Mouse (Mus musculus) cerebellum, adult 9-10 months (tissue): ENCODE measurements around the gene Cyb5b.
A peak's percentile ranks its signal among the peaks of the same experiment; 100 is the strongest.
"Not testable (repeated sequence)": the region's sequence is repeated elsewhere in the genome, so short reads cannot be mapped to it uniquely, and the experiment has no call there.

Experiments
- DNase-seq: peaks from one replicate; pipeline ENCODE4 v3.0.0; 2022

The Cyb5b gene

DNA sequence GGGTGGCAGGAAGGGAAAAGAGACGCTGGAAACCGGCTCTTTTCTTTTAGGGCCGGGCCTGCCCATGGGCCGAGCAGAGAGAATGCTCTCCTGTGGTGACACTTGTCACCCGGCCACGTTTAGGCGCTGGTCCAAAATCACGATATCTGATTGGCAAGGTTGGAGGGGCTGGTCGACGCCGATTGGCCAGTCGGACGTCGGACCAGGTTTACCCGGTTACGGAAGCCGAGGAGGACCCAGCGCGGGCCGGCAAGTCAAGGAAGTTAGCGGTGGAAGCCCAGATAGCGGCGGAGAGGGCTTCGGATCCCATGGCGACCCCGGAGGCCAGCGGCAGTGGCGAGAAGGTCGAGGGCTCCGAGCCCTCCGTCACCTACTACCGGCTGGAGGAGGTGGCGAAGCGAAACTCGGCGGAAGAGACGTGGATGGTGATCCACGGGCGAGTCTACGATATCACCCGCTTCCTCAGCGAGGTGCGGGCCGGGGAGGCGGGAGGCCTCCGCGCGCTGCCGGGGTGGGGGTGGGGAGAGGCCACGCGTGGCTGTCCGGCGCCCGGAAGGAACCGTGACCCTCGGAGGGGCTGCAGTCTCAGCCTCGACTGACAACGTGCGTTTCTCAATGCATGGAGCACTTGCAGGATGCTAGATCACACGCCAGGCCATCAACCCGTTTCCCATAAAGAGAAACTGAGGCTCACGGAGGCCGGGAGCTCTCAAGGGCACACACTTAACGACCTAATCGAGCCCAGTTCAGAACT is at the start of gene Cyb5b:
TSS of gene Cyb5b (plus strand) at position 237 of the 754 bp plus-strand sequence.
- peak; percentile 97 for DNase-seq

DNA sequence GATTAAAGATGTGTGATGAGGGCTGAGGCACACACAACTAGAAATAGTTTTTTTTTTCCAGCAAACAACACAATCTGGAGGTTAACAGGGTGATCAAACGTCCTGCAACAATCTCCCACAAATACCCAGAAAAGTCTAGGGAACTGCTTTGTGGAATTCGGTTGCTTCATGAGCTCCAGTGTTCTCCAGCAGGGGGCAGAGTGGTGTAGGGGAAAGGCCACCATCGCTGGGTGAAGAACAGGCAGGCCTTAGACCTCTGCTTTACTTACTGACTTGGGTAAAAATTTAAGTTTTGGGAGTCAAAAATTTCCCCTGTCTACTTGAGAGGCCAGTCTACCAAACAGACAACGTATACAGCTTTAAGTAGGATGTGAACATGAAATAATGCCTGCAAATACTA is 45.9 kb upstream of the Cyb5b start:
- peak; percentile 61 for DNase-seq

DNA sequence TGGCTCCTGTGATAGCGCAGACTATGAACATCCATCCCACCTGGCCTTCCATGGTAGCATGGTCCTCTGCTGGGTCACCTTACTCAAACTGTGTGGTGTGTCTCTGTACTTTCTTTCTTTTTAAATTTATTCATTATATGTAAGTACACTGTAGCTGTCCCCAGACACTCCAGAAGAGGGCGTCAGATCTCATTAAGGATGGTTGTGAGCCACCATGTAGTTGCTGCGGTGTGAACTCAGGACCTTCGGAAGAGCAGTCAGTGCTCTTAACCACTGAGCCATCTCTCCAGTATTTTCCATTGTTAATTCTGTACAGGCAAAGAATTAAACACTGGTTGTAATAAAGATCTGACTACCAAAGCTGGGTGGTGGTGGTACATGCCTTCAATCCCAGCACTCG is 42.4 kb upstream of the Cyb5b start:
- not testable (repeated sequence) for DNase-seq

DNA sequence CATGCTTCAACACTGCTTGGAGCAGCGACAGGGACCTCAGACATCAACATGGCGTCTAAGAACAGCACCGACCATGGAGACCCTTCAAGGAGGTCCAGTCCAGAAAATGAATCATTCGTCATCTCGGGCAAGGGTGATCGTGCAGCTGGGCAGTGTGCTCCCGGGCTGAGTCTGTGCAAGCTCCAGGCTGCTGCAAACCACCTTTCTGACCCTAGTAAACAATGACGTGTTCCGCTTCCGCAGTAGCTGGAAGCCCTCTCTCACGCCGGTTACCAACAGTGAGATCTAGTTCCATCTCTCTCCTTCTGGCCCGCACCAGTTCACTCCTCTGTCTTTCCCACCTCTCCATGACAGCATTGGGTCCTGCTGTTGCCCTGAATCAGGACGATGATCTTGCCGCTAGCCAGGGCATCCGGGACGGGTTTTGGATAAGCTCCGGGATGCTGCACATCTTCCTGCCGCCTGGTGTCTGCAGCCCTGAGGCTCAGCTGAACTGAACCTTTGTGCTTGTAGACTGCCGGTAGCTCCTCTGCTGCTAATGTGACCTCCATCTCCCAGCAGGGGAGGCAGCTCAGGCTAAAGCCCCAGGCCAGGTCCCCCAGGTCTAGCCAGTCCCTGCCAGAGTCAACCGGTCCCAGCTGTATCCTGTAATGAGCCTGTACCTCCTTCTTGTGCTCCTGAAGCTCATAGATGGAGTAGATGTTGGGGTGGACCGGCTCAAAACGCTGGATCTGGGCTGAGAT is 41.3 kb upstream of the Cyb5b start:
- no peak for DNase-seq

DNA sequence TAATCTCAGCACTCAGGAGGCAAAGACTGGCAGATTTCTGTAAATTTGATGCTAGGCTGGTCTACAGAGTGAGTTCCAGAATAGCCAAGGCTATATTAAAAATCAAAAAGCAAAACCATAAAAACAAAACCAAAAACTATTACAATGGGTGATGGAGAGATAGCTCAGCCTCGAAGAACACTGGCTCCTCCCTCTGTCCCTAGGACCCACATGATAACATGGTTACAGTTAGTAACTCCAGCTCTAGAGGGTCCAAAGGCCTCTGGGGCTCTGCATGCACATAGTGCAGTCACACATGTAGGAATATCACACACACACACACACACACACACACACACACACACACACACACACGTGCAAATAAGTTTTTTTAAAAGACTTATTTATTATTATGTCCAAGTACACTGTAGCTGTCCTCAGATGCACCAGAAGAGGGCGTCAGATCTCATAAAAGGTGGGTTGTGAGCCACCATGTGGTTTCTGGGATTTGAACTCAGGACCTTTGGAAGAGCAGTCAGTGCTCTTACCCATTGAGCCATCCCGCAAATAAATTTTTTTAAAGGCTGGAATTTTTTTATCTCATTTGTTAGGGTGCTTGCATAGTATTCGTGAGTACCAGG is 40.5 kb upstream of the Cyb5b start:
- no peak for DNase-seq

DNA sequence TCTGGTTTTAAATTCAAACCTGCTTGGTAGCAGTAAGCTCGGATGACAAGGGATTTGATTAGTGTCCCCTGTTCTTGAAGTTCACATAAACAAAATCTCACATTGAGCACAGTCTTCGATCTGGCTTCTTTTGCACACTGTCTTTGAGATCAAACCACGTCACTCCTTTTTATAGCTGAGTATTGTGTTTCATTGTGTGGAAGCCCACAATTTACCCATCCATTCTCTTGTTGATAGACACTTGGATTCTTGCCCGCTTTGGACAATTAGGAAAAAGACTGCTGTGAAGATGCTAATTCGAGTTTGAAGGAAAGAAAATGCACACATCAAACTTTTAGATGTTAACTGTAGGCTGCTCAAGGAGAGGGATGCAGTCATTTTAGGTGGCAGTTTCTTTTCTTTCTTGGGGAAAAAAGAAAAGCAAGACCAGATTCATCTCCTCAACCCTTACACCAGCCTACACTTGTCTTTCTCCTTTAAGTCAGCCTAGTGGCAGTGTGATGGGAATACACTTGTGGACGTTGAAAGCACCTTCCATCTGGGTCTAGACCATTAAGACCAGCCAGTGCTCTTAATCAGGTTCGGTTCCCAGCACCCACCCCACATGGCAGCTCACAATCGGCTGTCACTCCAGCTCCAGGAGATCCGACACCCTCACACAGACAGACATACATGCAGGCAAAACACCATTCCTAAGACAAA is 39.7 kb upstream of the Cyb5b start:
- DNase-seq, result no peak

DNA sequence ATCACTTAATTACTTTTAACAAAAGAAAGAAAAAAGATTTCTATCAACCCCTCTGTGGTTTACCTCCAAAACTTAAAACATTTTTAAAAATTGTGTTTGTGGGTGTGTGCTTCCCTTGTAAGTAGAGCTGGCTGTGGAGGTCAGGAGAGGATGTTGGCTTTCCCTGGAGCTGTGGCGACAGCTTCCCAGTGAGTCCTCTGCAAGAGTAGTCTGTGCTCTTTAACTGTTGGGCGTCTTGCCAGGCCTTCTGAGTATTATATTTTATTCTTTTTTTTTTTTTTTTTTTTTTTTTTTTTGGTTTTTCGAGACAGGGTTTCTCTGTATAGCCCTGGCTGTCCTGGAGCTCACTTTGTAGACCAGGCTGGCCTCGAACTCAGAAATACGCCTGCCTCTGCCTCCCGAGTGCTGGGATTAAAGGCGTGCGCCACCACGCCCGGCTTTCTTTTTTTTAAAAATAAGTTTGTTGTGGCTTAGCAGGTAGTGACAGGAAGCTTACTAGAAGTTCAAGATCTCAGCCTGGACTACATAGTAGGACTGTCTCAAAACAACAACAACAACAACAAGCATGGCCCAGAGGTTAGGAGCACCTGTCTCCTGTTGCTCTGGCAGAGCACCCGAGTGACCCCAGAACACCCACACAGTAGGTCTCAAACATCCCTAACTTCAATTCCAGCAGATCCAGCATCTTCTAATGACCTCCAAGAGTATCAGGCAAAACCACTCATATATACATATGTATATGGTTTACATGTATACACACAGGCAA is 38.9 kb upstream of the Cyb5b start:
- DNase-seq, result no peak

DNA sequence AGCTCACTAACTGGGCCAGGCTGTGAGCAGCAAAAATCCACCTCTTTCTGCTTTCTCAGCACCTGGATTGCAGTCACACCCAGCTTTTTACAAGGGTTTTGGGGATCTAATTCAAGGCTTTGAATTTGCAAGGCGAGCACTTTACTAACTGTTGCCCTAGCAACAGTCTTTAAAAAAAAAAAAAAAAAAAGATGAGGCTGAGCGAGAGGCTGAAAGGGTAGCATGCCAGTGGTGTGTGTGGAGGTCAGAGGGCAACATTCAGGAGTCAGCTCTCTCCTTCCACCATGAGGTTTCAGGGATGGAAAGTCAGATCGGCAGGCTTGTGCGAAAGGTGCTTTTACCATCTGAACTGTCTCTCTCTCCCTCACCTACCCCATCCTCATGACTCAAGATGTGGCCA is 37.2 kb upstream of the Cyb5b start:
- no peak for DNase-seq

DNA sequence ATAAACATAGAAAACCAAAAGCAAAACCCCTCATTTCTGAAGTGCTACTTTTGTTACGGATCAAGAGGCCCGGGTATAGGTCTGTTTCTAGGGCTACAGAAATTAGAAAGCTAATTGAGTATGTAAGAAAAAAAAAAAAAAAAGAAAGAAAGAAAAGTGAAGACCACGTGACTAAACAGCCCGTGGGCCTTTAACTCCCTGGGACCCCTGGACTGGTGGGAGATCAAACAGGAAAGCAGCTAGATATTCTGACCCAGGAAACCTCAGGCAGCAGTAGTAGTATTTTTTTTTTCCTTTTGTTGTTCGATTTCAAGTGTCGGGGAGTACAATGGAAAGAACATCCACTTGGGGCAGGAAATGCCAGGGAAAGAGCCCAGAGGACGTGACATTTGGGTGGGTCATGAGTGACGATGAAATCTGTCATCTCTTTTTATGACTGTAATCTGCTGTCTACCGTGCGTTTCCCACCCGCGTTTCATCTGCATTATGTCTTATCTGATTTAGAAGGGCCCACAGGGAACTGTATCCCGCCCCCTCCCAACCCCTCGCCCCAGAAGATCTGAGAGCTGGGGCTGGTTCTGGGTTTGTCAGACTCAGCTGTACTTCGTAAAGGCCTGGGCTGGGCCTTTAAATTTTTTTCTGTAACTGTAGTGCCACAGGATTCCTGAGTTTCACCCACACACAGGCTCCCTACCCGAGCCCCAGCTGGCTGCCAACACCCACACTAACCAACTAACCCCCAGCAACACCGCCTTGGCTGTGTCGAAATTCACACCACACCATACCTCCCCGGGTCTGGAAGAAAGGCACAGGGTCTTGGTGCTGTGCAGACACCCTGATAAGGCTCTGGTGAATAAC is 36.1 kb upstream of the Cyb5b start:
- DNase-seq, result no peak

DNA sequence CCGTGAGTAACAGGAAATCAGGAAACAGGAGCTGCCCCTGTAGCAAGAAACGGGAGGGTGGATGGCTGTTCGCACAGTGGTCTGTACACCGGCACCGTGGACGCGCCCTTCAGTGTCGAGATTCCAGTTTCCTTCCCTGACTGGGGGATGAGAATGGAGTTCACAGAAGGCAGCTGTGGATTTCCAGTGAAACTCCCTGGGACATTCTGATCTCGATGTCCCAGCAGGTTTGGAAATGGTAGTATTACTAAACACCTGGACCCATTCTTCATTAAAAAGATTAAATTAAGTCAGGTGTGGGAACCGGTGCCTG is 35.5 kb upstream of the Cyb5b start:
- no peak for DNase-seq

DNA sequence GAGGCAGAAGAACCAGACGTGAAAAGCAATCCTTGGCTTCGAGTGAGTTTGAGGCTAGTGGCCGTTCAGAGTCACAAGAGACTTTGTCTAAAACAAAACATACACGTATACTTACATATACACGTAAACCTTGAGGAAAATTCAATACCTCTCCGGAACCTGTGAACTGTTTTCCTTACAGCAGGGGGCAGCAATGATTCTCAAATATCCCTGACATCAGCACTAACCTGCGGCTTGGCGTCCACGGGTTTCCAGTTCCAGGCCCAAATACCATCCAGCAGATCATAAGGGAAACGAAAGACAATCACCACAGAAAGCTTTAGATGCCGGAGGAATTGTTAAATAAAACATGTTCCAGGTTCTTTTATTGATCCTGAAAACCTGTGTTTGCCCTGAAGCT is 34.4 kb upstream of the Cyb5b start:
- DNase-seq, result peak; percentile 91

DNA sequence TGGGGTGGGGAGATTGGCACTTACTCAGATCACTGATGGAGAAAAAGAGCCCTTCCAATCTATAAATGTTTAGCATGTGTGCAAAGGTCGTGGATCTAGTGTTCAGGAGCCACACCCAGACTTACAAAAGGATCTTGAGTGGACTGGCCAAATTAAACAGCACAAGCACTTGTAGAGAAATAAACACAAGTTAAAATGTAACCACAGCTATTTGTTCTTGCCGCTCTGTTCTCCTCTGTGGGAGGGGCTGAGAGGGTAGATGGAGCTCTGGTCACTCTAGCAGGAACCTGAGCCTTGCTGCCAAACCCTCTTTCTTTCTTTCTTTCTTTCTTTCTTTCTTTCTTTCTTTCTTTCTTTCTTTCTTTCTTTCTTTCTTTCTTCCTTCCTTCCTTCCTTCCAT is 33.4 kb upstream of the Cyb5b start:
- DNase-seq, result no peak

DNA sequence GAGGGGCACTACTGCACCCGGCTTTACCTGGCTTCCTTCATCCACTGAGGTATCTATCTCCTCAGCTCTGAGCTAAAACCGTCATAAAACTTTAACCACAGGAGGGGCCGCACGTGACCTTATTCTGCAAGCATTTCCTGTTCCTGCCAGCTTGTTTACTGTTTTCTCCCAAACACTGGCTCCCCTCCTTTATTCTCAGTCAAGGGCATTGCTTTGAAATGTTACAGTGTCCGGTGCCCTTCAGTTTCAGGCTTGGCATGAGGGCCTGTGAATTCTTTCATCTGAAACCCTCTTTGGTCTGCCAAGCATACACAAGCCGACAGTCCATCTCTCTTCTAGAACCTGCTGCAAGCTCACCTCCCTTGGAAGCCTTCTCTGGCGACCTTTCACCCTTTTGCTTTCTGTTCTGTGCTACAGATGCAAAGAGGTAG is 31.6 kb upstream of the Cyb5b start:
- no peak for DNase-seq

DNA sequence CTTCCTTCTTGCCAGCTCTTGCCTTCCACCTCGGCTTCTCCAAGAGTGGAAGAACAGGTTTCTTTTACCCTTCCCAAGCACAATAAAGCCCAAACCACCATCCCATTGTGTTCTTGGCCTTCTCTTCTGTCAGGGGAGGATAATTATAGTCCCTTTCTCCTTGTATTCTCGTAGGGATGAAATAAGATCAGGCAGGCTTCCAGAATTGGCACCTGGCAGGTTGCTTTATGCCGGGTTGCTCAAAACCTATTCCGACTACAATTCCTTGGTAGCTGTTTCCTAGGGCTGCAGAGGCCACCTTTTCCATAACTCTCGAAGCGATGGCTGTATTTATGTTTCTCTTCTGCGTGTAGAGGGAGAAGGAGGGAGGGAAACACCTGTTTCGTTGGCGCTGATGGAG is 31.0 kb upstream of the Cyb5b start:
- DNase-seq, result peak; percentile 56

DNA sequence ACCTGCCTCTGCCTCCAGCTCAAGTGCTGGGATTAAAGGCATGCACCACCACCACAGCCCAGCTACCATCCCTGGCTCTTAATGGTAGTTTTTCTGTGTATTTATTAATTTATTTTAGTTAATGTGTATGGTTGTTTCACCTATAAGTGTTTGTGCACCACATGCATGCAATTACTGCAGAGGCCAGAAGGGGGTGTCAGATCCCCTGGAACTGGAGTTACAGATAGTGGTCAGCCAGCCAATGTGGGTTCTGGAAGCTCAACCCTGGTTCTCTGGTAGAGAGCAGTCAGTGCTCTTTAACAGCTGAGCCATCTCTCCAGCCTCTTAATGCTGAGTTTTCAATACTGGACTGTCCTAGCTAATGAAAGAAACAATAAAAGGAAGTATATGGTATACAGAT is 29.6 kb upstream of the Cyb5b start:
- DNase-seq, result no peak

DNA sequence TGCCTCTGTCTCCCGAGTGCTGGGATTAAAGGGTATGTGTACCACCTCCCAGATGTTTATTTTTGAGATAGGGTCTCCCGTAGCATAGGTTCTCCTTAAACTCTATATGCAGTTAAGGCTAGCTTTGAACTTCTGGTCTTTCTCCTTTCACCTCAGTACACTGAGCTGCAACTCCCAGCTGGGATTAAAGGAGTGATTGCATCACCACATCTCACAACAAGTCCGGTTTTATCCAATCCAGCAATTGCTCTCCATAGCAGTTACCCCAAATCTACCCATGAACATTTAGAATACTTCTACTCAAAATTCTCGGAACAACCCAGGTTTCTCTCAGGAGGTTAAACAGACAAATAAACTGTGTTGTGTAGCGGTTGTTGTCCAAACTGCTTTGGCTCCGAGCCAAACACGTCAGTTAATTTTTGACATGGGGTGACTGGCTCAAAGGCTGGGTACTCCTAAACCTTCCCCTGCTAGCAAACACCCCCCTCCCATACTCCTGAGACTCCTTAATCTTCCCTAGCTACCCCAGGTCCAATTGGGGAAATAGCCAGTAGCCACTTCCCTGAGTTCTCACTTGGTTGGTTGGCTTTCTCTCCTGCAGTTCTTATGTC is 28.7 kb upstream of the Cyb5b start:
- no peak for DNase-seq

DNA sequence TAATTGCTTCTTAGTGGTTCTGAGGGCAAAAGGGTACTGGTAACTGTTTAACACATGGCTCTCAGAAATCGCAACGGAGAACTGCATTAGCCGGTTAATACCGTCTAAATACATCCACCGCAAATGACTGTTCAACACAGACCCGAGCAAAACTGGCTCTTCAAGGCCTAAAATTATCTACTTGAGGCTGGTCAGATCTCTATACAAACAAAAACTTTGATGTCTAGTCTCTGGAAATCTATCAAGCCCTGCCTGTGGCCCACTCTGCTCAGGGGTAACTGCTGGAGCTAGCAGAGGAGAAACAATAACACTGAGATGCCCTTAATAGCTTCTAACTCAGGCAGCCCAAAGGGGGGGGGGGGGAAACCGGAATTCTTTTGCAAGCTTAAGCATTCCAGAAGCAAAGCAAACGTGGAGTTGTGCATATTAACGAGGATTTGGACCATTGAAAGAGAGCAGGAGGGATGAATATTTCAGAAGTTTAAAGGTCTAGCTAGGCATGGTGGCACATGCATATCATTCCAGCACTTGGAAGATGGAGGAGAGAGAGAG is 27.3 kb upstream of the Cyb5b start:
- no peak for DNase-seq

DNA sequence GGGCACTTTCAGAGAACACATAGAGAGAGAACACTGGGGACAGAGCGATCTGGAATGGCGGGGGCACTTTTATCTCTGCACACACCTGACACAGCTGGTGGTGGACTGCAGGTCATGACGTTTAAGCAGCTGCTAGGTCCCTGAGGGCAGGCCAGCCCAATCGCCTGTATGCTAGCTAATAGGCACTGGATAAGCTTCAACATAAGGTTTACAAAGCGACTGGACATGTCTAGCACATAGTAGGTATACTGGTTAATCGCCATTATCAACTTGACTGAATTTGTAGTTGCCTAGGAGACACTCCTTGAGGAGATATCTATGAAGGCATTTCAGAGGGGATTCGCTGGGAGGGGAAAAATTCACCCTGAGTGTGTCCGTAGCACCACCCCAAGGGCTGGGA is 26.1 kb upstream of the Cyb5b start:
- DNase-seq, result no peak

DNA sequence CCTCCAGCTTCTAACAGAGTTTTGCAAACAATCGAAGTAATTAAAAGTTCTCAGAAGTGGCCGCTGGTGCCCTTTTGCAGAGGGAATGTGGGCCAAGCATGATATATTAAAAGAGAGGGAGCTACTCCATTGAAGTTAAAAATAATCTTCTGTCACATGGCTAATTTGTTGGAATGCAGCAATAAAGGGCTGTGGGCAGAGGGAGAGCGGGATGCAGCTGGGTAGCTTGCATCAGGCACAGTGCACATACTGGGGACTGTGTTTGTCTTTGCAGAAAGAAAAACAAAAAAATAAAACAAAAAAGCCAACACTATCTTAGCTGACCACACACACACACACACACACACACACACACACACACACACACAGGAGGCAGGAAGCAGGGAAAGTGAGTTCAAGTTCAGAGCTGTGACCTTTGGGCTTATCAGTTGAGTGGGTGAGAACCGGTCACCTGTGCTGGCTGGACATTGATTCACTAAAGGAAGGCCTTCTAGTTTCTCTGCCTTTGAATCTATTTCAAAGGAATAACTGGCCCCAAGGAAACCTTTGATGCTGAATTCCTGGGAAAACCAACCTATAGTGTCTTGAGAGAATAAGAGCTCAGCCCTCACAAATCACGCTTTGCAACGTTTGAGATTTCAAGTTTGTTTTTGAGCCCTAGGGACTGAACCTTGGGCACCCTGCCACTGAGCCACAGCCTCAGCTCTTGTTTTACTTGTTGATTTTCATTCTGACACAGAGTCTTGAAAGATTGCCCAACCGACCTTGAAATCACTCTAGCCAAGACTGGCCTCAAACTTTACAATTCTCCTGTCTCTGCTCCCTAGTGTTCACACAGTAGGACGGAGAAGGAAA is 21.0 kb upstream of the Cyb5b start:
- DNase-seq, result no peak

DNA sequence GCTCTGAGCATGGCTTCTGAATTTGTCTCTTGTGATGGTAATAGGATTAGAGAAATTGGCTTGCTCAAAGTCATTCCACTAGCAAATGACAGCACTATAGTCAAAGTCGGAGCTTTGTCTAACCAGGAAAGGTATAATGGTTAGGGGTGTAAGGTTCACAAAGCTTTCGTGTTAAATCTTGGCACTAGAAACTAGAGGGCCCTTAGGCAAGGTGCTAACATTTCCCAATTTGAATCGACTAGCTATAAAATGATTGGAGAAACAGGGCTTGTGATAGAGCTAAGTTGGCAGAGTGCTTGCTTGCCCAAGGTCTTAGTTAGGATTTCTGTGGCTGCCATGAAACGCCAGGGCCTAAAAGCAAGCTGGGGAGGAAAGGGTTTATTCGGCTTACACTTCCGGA is 20.4 kb upstream of the Cyb5b start:
- DNase-seq, result no peak
